Mouse (Mus musculus): ENCODE measurements around the gene Ugt2b5. TPM values are rescaled to one million over a fixed set of nuclear protein-coding genes. Genes with fewer than 3 reads are reported as not detected.
"Not testable (repeated sequence)": the region's sequence is repeated elsewhere in the genome, so short reads cannot be mapped to it uniquely, and the experiment has no call there.

Gene Ugt2b5
- polyA plus RNA-seq (2011; ENCODE audit: insufficient read depth, insufficient read length, low replicate concordance, missing spikeins) = 1.0 and 3.0 TPM in 2 replicates

DNA sequence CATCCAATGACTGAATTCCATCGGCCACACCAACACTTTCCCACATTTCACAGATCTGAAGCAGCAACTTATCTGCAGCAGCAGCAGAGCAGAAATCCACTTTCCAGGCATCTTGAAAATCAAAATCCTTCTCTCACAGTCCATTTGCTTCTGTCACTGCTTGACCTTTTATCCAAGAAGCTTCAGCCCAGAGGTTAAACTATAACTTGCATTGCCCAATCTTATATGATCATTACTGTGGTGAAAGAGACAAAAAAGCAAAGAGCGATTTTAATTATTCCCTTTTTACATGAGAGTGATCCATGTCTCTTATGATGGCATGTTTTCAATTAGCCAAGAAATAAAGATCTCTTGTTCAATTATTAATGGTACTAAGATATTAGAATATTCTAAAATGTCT lies at the start of gene Ugt2b5:
TSS of gene Ugt2b5 (minus strand) at position 123 of the 400 bp plus-strand sequence.
- not testable (repeated sequence) for H3K27ac ChIP-seq (ENCODE audit: control insufficient read depth, insufficient read depth, low read depth, low read length, poor library complexity); H3K4me1 ChIP-seq (ENCODE audit: control insufficient read depth, insufficient read depth, low read length); H3K4me3 ChIP-seq (replicated peaks; ENCODE audit: control insufficient read depth, low read depth, low read length)
- 77% methylated on average over 2 of the region's 2 CpGs for WGBS

DNA sequence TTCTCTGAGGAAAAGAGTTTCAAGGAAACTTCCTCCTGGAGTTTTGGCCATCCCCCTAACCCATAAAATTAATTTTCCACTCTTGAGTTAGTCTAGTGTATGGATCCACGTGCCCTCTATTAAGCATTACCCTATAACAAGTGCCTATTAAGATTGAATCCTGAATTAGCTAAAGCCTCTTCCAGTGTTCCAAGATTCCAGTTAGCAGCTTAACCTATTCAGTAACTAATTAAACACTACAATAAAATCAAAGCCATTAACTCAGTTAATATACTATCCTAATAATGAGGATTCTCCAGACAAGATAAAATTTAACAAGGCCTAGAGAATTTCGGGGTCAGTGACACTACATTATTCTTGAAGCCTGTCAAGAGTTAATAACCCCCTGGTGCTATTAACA lies 35.7 kb upstream of the Ugt2b5 start:
- H3K27ac ChIP-seq (ENCODE audit: control insufficient read depth, insufficient read depth, low read depth, low read length, poor library complexity); H3K4me3 ChIP-seq (replicated peaks; ENCODE audit: control insufficient read depth, low read depth, low read length); H3K4me1 ChIP-seq (ENCODE audit: control insufficient read depth, insufficient read depth, low read length): not testable (repeated sequence)
- WGBS = 51% methylated on average over 2 of the region's 2 CpGs

DNA sequence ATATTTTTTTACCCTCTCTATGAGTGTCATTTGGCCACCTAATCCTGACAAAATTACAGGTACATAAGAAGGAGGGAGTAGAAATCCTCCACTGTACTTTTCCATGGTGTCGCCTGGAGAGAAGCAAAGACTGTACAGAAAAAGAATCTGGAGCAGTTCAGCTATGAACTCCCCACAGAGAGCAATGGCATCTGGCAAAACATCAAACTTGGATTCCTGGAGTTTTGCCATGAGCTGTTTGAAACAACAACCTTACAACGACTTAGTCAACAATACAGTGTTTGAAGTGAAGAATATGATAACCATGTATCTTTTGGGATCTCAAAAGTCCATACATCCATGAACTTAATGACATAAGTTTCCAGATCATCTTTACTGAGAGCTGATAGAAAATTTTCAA lies 34.6 kb upstream of the Ugt2b5 start:
- TF ChIP-seq POLR2A (IDR thresholded peaks at IDR 0.05; ENCODE audit: borderline replicate concordance, control insufficient read depth, low read depth, low read length) (no peak), CTCF (IDR thresholded peaks at IDR 0.05; ENCODE audit: control insufficient read depth, insufficient read depth, low read length) (no peak)
- H3K27ac ChIP-seq (ENCODE audit: control insufficient read depth, insufficient read depth, low read depth, low read length, poor library complexity) = no peak overlapping the region
- H3K4me3 ChIP-seq (replicated peaks; ENCODE audit: control insufficient read depth, low read depth, low read length) = no peak overlapping the region
- WGBS = 73% methylated on average over 2 of the region's 2 CpGs
- H3K4me1 ChIP-seq (ENCODE audit: control insufficient read depth, insufficient read depth, low read length) = no peaks in the 10 kb centered on the region

DNA sequence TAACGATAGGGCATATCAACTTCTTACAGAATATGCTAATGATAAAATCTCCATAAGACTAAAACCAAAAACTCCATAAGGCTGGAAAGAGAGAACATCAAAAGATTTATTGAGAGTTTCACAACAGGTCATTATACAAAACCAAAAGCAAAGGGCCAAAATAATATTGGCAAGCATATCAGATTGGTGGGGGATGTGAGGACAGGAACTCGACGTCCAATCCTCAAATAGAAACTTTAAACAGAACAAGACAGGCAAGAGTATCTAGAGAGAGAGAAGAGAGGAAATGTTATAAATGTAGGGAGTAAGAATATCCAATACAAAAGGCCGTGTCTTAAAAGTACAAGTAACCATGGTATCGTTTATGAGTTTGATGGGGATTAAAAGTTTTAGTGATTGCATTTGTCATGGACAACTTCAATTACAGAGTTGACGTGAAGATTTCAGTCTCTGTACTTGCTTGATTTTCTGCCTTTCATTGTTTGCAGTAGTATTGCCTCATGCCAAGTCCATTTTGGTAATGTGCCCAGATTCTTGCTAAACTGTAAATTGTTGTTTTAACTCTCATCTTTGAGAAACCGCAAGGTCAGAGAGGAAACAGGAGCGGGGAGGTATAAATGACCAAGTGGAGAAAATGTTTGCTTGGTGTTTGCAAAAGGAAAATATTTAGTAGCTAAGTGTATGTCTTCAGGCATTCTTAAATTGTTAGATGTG lies 7.8 kb upstream of the Ugt2b5 start:
- H3K27ac ChIP-seq (ENCODE audit: control insufficient read depth, insufficient read depth, low read depth, low read length, poor library complexity) = no peak overlapping the region
- WGBS = 78% methylated on average over 8 of the region's 8 CpGs
- no peak overlapping the region for H3K4me3 ChIP-seq (replicated peaks; ENCODE audit: control insufficient read depth, low read depth, low read length)
- no peaks in the 10 kb centered on the region for H3K4me1 ChIP-seq (ENCODE audit: control insufficient read depth, insufficient read depth, low read length)
- no peak for TF ChIP-seq CTCF (IDR thresholded peaks at IDR 0.05; ENCODE audit: control insufficient read depth, insufficient read depth, low read length)
- TF ChIP-seq POLR2A (IDR thresholded peaks at IDR 0.05; ENCODE audit: borderline replicate concordance, control insufficient read depth, low read depth, low read length) = no peak

DNA sequence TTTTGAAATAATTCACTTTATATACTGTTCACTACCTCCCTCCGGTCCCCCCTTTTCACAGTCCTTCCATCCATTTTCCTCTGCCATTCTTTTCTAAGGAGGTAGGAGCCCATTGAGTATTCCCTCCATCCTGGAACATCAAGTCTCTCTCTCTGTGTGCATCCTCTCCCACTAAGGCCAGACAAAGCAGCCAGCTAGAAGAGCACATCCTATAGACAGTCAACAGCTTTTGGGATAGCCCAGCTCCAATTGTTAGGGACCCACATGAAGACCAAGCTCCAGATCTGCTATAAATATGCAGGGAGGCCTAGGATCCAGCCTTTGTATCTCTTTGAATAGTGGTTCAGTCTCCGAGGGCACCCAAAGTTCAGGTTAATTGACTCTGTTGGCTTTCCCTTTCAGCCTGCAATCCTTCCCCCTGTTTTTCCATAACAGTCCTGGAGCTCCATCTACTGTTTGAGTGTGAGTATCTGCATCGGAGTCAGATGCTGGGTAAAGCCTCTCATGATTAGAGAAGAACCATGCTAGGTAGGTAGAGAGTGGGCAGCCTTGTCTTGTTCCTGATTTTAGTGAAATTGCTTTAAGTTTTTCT lies 2.8 kb upstream of the Ugt2b5 start:
- 38% methylated on average over 3 of the region's 3 CpGs for WGBS
- no peak overlapping the region for H3K27ac ChIP-seq (ENCODE audit: control insufficient read depth, insufficient read depth, low read depth, low read length, poor library complexity)
- TF ChIP-seq CTCF (IDR thresholded peaks at IDR 0.05; ENCODE audit: control insufficient read depth, insufficient read depth, low read length) (no peak), POLR2A (IDR thresholded peaks at IDR 0.05; ENCODE audit: borderline replicate concordance, control insufficient read depth, low read depth, low read length) (no peak)

DNA sequence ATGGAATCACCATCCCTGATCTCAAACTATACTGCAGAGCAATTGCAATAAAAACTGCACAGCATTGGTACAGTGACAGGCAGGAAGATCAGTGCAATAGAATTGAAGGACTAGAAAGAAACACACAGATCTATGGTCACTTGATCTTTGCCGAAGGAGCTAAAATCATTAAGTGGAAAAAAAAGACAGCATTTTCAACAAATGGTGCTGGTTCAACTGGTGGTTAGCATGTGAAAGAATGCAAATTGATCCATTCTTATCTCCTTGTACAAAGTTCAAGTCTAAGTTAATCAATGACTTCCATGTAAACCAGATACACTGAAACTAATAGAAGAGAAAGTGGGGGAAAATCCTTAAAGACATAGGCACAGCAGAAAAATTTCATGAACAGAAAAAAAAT lies 36.4 kb downstream of the Ugt2b5 start:
- not testable (repeated sequence) for H3K4me1 ChIP-seq (ENCODE audit: control insufficient read depth, insufficient read depth, low read length); H3K4me3 ChIP-seq (replicated peaks; ENCODE audit: control insufficient read depth, low read depth, low read length); H3K27ac ChIP-seq (ENCODE audit: control insufficient read depth, insufficient read depth, low read depth, low read length, poor library complexity)
- WGBS = 75% methylated on average over 1 of the region's 1 CpGs

More for the DNA sequence above, 2.8 kb upstream of the Ugt2b5 start:
- no peak overlapping the region for H3K4me3 ChIP-seq (replicated peaks; ENCODE audit: control insufficient read depth, low read depth, low read length)
- H3K4me1 ChIP-seq (ENCODE audit: control insufficient read depth, insufficient read depth, low read length) = no peaks in the 10 kb centered on the region

DNA sequence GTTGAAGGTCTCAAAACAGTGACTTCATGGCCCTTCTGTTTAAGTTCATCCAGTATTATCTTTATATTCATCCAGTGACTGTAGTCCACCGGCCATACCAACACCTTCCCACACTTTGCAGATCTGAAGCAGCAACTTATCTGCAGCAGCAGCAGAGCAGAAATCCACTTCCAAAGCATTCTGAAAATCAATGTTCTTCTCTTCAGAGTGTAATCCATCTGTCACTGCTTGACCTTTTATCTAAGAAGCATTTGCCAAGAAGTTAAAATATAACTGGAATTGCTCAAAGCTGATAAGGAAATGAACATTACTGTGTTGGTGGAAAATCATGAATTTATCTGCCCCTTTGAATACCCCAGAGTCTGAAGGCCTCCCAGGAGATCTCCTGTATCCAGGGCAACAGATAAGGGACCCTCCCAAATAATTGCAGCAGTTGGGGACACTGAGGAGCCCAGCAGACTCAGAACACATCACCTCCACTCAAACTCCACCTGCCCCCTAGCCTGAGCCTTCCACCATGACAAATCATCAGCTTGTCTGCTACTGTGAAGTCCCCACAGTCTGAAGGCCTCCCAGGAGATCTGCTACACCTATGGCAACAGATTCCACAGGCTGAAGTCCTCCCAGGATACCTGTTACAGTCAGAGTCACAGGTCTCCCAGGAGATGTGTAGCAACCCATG lies 47.6 kb downstream of the Ugt2b5 start, which contains the start of gene Ugt2b36:
TSS of gene Ugt2b36 (minus strand) at position 210 of the 682 bp plus-strand sequence.
- TF ChIP-seq POLR2A (IDR thresholded peaks at IDR 0.05; ENCODE audit: borderline replicate concordance, control insufficient read depth, low read depth, low read length) (no peak), CTCF (IDR thresholded peaks at IDR 0.05; ENCODE audit: control insufficient read depth, insufficient read depth, low read length) (no peak)
- no peaks in the 10 kb centered on the region for H3K4me1 ChIP-seq (ENCODE audit: control insufficient read depth, insufficient read depth, low read length)
- no peak within 1 kb of the TSS for H3K27ac ChIP-seq (ENCODE audit: control insufficient read depth, insufficient read depth, low read depth, low read length, poor library complexity)
- H3K4me3 ChIP-seq (replicated peaks; ENCODE audit: control insufficient read depth, low read depth, low read length) = no peak within 1 kb of the TSS
- 88% methylated on average over 1 of the region's 1 CpGs for WGBS

DNA sequence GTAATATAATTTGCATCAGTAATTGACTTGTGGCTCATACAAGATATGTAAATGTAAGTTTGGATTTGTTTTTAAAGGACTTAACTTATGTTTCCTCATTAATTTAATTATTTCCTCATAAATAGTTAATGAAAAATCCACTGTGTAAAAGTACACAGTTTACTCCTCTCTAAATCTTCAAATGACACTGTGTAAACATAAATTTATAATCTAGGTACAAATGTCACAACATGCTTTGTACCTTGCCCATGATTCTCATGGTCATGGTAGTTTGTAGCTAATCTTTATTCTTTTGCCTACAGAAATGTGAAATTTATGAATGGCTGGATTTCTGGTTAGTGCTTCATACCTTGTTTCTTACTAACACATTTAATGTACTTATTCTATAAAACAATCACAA lies 49.0 kb downstream of the Ugt2b5 start:
- Histone ChIP-seq H3K27ac (ENCODE audit: control insufficient read depth, insufficient read depth, low read depth, low read length, poor library complexity) (no peak overlapping the region), H3K4me1 (ENCODE audit: control insufficient read depth, insufficient read depth, low read length) (no peaks in the 10 kb centered on the region), H3K4me3 (replicated peaks; ENCODE audit: control insufficient read depth, low read depth, low read length) (no peak overlapping the region)
- TF ChIP-seq POLR2A (IDR thresholded peaks at IDR 0.05; ENCODE audit: borderline replicate concordance, control insufficient read depth, low read depth, low read length) = no peak
- TF ChIP-seq CTCF (IDR thresholded peaks at IDR 0.05; ENCODE audit: control insufficient read depth, insufficient read depth, low read length) = no peak

DNA sequence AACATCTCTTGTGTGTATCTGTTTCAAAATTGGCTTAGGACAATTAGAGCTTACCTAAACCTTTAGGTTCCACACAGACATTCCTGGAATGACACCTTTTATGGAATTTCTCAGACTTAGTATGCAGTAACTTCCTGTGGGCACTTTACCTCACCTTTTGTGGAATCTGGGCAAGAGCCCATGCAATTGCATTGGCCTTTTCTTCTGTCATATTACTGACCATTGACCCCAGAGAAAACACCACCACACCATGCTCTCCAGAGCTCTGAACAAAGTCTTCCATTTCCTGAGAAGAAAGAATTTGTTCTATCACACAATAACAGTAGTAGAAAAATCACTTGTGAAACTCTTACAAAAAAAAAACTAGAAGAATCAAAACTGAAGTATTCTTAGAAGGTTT lies 50.9 kb downstream of the Ugt2b5 start:
- TF ChIP-seq POLR2A (IDR thresholded peaks at IDR 0.05; ENCODE audit: borderline replicate concordance, control insufficient read depth, low read depth, low read length) = no peak
- no peak for TF ChIP-seq CTCF (IDR thresholded peaks at IDR 0.05; ENCODE audit: control insufficient read depth, insufficient read depth, low read length)
- H3K4me1 ChIP-seq (ENCODE audit: control insufficient read depth, insufficient read depth, low read length) = no peaks in the 10 kb centered on the region
- no peak overlapping the region for H3K27ac ChIP-seq (ENCODE audit: control insufficient read depth, insufficient read depth, low read depth, low read length, poor library complexity)
- no peak overlapping the region for H3K4me3 ChIP-seq (replicated peaks; ENCODE audit: control insufficient read depth, low read depth, low read length)

All from bone marrow, adult 2 months (tissue).